Mouse (Mus musculus) megakaryocyte, embryonic 14.5 days (primary cell): ENCODE measurements at regions not wholly inside any gene's neighbourhood (a gene's known extent, or its start where the extent isn't known, plus 50 kb on each side); places are given as distances from the start of the nearest gene placed in this dataset.
A peak's percentile ranks its signal among the peaks of the same experiment; 100 is the strongest.

Experiments
- H3K27me3 ChIP-seq: replicated peaks from 2 replicates; pipeline ENCODE3; 2012; ENCODE audit warnings: inconsistent platforms
- H3K36me3 ChIP-seq: replicated peaks from 2 replicates; pipeline ENCODE3; 2012; ENCODE audit warnings: low read length, inconsistent platforms, mixed read lengths
- H3K4me1 ChIP-seq: 2 replicates; pipeline ENCODE4 v1.6.1; 2012; ENCODE audit warnings: inconsistent platforms
- H3K4me3 ChIP-seq: replicated peaks from 2 replicates; pipeline ENCODE3; 2012; ENCODE audit warnings: moderate library complexity, mild to moderate bottlenecking, inconsistent platforms
- H3K9me3 ChIP-seq: 2 replicates; pipeline ENCODE4 v1.6.1; 2012; ENCODE audit warnings: inconsistent platforms
- FLI1 ChIP-seq: IDR thresholded peaks from 2 replicates; pipeline ENCODE4 v1.6.1; 2012; ENCODE audit warnings: low read length, inconsistent platforms, mixed read lengths
- GATA1 ChIP-seq: IDR thresholded peaks from 3 replicates; pipeline ENCODE4 v1.6.1; 2012; ENCODE audit warnings: mixed read lengths, low read length, inconsistent platforms, borderline replicate concordance

DNA sequence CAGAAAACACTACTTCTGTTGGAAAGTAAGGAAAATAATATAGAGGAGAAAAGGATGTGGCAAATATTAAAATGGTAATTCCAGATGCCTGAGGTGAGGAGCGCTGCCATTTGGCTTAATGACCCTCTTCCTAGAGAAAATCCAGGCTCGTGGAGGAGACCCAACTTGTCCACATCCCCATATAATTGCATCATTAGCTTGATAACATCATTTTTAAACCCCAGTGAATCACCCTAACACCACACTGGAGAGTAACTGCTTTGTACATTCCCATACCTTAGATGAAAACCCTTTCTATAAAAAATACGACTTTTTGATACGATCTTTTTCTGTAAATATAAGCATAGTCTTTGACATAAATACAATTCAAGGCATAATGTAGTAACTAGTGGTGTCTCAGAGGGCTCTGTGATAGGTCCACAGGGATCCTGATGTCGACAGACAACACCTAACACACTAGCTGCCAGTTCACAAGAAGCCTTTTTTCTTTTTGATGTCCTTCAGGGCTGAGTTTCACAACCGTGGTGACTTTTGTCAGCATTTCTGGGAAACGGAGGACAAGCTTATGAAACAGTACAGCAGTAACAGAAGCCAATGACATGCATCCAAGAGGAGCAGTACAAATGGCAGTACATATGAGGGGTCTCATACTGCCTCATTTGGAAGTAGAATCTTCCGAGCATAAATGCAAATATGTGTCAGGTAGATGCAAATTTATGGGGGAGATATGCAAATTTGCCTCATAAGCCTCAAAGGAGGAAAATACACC lies 174.8 kb upstream of the Rreb1 start:
- H3K36me3 ChIP-seq: no peaks in the 10 kb centered on the region
- peaks cover 10% of the 10 kb centered on the region for H3K27me3 ChIP-seq
- H3K4me3 ChIP-seq: no peak overlapping the region
- no peaks in the 10 kb centered on the region for H3K9me3 ChIP-seq
- TF ChIP-seq GATA1: no peak
- TF ChIP-seq FLI1: no peak
- H3K4me1 ChIP-seq: peaks cover 35% of the 10 kb centered on the region

DNA sequence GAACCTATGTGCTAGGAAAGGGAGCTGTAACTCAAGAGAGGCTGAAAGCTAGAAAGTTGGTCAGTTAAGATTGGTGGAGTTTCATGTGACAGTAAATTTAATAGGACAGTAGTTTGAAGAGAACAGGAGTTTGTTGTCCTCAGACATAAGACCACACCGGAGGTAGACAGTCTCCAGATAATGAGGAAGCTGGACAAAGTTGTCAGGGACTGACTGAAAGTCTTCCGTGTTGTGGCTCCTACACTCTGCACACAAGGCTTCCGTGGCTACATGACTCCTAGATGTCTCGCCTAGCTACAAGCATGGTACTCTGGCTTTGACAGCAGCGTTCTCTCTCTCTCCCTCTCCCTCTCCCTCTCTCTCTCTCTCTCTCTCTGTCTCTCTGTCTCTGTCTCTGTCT lies 171.9 kb upstream of the Rreb1 start:
- TF ChIP-seq GATA1: no peak
- no peak for TF ChIP-seq FLI1
- peak overlapping the region; percentile 23 for H3K4me3 ChIP-seq
- H3K27me3 ChIP-seq: peaks cover 10% of the 10 kb centered on the region
- H3K4me1 ChIP-seq: peaks cover 30% of the 10 kb centered on the region
- no peaks in the 10 kb centered on the region for H3K9me3 ChIP-seq
- H3K36me3 ChIP-seq: no peaks in the 10 kb centered on the region

DNA sequence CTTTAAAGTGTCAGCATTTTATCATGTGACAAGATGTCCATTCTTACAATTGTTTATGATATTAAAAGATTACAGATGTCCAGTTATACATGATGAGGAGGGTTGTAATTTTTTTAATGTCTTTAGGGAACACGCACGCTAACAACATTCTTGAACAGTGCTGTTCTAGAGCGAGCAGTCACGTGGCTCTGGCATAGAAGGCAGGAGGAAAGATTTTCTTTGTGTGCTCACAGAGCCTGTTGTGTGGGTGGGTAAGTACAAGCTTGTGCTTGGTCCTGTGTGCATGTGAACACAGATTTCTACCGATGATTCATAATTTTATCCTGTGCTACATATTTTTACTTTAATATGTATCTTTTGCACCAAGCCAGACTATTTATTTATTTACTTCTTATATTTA lies 169.1 kb upstream of the Rreb1 start:
- Histone ChIP-seq H3K4me3 (no peak overlapping the region), H3K9me3 (peaks cover 6% of the 10 kb centered on the region), H3K27me3 (peaks cover 13% of the 10 kb centered on the region), H3K36me3 (no peaks in the 10 kb centered on the region), H3K4me1 (peaks cover 29% of the 10 kb centered on the region)
- TF ChIP-seq GATA1: no peak
- no peak for TF ChIP-seq FLI1

DNA sequence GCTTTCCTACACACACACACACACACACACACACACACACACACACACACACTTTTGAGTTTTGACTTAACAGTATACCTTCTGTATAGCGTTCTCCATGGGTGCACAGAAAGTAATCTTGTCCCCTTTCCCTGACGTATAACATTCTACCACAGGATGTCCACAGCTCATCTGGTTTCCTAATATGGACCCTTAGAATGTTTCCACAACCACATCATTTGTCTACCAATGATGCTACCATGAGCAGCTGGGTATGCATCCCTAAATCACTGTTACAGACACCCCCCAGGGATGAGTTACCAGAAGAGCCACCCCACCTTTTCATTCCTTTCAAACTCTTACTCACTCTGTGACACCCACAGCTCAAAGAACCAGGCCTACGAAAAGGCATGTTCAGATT lies 166.8 kb upstream of the Rreb1 start:
- peaks cover 7% of the 10 kb centered on the region for H3K36me3 ChIP-seq
- no peak overlapping the region for H3K4me3 ChIP-seq
- H3K4me1 ChIP-seq: peaks cover 15% of the 10 kb centered on the region
- peaks cover 11% of the 10 kb centered on the region for H3K27me3 ChIP-seq
- TF ChIP-seq FLI1: no peak
- no peak for TF ChIP-seq GATA1
- peaks cover 13% of the 10 kb centered on the region for H3K9me3 ChIP-seq

DNA sequence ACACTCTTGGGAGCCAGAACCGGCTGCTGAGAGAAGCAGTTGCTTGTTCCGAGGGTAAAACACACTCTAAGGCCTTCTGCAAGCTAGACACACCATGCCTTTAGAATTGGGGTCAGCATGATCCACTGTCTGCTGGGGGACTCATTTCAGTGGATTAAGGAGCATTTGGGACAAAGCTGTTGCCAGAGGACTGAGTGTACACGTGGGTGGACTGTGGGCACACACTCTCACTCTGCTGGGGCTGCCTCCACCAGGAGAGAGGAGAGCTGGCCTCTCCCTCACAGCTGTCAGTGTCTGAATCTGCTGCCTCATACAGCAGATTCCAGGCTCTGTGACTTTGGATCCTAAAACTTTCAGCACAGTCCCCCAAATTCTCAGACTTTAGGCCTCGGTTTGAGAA lies 161.2 kb upstream of the Rreb1 start:
- TF ChIP-seq FLI1 (no peak), GATA1 (no peak)
- Histone ChIP-seq H3K36me3 (peaks cover 7% of the 10 kb centered on the region), H3K4me3 (no peak overlapping the region), H3K4me1 (peaks cover 40% of the 10 kb centered on the region), H3K27me3 (peaks cover 3% of the 10 kb centered on the region), H3K9me3 (peaks cover 13% of the 10 kb centered on the region)

DNA sequence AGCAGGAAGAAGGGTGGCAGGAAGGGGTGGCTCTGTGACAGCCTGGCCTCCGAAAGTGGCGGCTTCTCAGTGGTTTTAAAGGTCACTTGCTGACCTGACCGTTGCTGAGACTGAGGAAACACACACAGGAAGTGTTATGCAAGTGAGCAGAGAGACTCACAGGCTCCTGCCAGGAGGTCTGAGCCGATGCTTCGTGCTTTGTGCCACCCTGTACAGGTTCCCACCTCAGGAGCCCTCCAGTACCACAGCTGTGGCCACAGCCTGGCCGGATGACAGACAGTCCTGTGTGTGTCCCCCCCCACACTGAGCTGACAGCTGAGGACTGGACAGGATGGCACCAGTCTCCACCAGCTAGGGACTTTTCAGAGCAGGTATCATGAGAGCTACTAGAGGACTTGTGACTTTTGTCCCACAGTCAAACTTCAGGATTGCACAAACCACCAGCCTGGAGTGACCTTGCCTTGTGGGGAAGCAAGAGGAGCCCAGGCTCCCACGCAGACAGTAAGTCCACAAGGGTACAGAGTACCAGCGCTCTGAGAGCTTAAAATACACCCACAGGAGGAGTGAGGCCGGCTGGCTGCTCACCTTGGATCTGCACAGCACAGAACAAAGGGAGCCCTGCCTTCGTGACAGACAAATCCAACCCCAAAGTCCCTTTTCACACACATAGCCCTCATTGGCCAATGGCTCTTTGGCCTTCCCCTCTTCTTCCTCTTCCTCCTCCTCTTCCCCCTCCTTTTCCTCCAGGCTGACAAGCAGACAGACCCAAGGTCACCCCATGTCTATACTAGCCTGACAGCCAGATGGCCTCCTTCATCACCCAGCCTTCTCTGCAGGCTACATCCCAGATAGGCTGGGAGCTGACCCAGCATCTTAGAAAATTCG lies 158.1 kb upstream of the Rreb1 start:
- H3K9me3 ChIP-seq: peaks cover 7% of the 10 kb centered on the region
- H3K27me3 ChIP-seq: no peaks in the 10 kb centered on the region
- H3K4me1 ChIP-seq: peaks cover 57% of the 10 kb centered on the region
- H3K4me3 ChIP-seq: peak overlapping the region; percentile 64
- H3K36me3 ChIP-seq: peaks cover 7% of the 10 kb centered on the region
- TF ChIP-seq FLI1 (no peak), GATA1 (no peak)

DNA sequence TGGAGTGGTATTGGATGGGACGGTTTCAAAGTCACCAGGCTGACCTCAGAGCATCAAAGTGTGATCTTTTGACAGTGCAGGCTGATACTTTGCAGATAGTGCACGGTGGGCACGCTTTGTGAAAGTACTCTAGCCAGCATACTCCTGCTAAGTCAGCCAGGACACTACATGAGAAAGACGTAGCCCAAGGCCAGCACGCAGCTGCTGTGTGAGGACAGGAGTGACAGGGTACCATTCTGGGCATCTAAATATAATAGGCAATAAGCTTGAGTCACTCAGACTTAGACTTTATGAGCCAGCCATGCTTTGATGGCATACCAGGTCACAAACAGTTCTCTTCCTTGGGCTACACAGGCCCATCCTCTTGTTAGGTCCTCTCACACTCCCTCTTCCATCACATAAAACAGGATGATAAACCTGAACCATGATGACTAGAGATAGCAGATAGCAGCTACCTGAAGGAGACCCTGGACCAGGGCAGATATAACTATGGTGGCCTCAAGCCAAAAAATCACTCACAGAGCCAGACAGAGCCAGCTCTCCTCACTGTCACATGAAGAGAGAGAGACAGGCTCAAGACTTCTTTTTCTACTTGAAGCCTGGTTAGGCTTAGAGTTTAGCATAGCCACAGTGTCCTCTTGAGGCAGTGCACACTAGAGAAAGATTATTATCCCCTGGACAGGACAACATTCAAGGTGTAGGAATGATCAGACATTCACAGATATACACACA lies 156.7 kb upstream of the Rreb1 start:
- H3K27me3 ChIP-seq: no peaks in the 10 kb centered on the region
- no peaks in the 10 kb centered on the region for H3K36me3 ChIP-seq
- peaks cover 61% of the 10 kb centered on the region for H3K4me1 ChIP-seq
- H3K9me3 ChIP-seq: no peaks in the 10 kb centered on the region
- no peak for TF ChIP-seq GATA1
- TF ChIP-seq FLI1: no peak
- H3K4me3 ChIP-seq: no peak overlapping the region

DNA sequence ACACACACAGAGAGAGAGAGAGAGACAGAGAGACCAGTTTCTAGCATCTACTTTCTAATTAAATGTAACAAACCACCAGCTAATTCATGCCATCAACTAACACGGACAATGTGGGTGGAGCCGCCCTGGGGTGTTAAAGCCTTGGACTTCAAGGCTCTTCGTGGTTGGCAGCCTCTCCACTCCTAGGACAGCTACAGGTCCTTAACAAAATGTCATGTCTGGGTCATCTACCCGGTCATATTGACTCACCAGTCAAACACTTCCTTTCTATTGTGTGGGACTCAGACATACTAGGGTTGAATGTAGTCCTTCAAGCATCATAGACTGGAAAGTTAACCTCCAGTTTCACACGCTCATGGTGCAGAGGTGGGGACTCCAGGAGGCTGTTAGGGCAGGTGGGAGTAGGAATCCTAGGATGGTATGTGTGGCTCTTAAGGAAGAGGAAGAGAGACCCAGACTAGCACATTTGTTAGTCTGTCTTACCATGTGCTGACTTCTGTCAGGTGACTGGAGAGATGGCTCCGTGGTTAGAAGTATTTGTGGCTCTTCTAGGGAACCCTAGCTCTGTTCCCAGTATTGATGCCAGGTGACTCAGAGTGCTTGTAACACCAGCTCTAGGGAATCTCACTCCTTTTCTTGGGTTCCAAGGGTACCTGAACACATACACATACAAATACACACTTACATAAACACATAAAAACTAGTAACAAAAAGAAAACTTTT lies 155.7 kb upstream of the Rreb1 start:
- Histone ChIP-seq H3K4me3 (no peak overlapping the region), H3K27me3 (no peaks in the 10 kb centered on the region), H3K9me3 (peaks cover 7% of the 10 kb centered on the region), H3K36me3 (no peaks in the 10 kb centered on the region), H3K4me1 (peaks cover 63% of the 10 kb centered on the region)
- TF ChIP-seq GATA1: no peak

DNA sequence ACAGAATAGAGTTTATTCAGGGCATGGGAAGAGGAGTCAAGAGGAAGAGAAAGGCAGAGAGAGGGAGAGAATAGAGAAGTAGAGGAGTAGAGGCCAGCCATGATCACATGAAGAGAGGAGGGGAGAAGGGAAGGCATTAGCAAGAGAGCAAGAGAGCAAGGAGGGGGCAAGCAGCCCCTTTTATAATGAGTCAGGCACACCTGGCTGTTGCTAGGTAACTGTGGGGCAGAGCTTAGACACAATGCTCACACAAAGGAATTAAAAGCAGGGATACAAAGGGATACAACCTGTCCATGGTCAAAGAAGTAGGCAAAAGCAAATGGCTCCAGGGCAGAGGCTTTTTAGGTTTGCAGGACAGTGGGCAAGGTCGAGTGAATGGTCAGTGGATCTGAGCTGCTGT lies 153.5 kb upstream of the Rreb1 start:
- peaks cover 7% of the 10 kb centered on the region for H3K9me3 ChIP-seq
- H3K4me1 ChIP-seq: peaks cover 66% of the 10 kb centered on the region
- no peaks in the 10 kb centered on the region for H3K27me3 ChIP-seq
- H3K36me3 ChIP-seq: no peaks in the 10 kb centered on the region
- no peak overlapping the region for H3K4me3 ChIP-seq
- no peak for TF ChIP-seq GATA1
- TF ChIP-seq FLI1: no peak
